Mouse (Mus musculus): ENCODE results near the gene Clpb.

The Clpb gene

DNA sequence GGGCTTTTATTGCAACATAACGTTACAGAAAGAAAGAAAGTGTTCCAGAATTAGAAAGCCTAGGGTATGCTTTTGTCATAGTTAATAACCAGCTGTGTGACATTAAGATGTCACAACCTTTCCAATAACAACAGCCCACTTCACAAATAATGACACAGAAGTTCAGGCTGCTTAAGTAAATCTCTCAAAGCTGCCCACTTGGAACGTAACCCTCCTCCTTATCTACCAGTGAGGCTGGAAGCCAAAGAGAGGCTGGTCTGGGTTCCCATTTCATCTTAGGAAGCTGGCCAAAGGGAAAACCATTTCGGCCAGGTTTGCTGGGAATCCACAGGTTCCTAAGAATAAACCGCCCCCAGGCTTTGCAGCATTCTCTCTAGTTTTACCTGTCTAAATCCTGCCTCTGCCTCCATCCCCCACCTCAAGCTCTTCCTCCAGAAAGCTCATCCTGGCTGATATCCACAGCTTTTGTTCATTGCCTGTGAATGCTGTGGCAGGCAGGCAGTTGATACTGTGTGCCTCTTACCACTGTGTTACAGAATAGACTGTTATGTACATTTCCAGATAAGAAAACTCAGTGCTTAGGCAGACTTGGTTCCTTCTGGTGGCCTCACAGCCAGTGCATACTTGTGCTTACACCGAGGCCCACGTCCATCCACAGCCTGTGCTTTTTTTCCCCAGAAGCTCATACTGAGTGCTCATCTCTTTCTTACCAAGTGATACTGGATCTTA lies 12.8 kb downstream of the Clpb start:
- DNase-seq, result peak in 1 of 2 experiments; percentile 21

- DNase-seq, result no peak
Observed at GRCm38 (mm10) chr7:101676762-101677308, 13.4 kb downstream of the Clpb start.

DNA sequence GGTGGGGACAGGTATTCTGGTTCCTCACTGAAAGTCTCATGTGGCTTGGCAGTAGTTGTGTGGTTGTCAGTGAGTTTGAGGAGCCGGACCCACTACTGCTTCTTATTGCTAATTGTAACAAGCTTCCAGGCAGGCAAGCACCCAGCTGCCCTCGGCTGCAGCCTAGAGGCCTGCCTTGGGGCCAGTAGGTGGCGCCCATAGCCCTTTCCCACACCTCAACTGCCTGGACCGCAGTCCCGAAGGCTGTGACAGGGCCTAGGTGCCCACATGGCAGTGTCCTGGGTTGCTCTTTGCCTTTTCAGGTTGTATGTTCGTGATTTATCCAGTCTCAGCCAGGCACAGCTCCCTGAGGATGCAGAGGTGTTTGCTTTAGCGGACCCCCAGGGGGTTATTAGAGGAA lies 16.2 kb downstream of the Clpb start:
- peak; percentile 91 to 92 for DNase-seq

DNA sequence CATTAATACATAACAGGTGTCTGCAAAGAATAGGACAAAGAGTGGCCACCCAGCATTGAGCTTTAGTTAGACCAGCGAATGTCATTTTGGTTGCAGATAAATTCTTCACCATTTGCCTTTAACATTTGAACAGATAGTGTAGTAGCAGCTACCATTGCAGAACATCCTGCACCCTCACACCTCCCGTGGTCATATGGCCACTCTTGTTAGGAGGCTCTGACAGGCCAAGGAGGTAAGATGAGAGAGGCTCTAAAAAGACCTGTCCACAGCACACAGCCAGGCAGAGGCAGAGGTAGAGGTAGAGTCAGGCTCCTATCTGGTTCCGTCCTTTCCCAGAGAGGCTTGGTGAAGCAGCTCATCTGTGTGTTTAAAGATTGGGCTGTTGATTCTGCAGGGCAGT lies 17.5 kb downstream of the Clpb start:
- no peak for DNase-seq

GRCm38 (mm10) chr7:101681565-101682071 lies 18.2 kb downstream of the Clpb start:
- no peak for DNase-seq

GRCm38 (mm10) chr7:101682886-101683285 lies 19.5 kb downstream of the Clpb start:
- DNase-seq, result no peak

DNA sequence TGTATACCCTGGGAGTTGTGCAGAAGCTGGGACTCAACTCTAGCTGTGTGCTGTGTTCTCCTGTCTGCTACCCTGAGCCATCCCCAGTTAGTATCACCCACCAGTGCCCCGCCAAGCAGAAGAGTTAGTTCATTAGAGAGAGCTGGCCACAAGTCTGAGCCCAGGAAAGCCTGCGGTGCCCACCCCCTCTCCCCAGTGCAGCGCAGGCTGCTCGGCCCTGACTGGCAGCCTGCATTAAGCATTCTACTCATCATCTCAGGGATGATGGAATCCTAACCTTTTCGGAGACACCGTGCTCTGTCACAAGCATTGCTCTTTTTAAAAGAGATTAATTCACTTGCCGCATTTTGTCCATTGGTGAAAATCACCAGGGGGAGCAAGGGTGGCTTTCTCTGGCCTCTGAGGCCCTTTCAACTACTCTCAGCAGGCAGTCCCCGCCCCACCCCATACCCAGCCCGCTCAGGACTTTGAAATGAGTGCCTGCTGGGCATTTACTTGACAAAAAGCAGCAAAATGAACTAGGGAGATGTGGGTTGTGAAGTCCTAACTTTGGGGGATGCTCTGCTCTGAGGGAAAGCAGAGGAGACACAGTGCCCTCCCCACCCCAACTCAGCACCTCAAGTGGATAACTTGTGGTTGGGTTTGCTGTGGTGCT lies 20.7 kb downstream of the Clpb start:
- no peak for DNase-seq

- DNase-seq, result no peak
Observed at GRCm38 (mm10) chr7:101684671-101685070, 21.2 kb downstream of the Clpb start.

GRCm38 (mm10) chr7:101687144-101687543 lies 23.7 kb downstream of the Clpb start:
- no peak for DNase-seq

DNA sequence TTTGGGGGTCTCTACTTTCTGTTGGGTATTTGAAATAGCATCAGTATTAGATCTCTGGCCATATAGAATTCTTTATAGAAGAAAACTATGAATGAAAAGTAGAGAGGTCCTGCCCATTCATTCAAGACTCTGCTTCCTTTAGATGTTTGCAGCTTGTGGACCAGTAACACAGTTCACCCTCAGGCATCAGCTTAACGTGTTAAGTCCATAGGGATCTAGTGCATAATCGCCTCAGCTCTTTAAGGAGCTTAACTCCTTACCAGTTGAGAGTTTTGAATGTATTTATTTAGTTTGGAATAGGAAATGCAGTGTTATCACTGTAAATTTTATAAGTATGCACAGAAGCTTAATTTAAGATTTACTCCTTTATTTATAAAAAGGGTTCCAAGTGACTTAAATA lies 27.0 kb downstream of the Clpb start:
- no peak for DNase-seq

DNA sequence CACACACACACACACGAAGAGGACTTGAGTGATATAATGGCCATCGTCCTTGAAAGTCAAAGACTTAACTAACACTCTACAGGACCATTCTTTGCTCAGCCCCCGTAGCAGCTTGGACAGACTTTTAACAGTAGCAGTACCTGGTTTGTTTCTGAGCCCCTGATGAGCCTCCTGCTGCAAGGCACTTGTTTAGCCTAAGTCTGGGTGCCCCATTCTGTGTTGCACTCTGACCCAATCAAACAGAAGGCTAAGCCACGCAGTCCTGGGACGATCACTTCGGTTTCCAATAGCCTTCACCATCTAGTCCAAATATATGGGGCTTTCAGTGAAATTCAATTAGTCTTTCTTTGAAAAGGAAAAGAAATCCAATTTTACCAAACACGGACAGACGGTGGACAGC lies 28.4 kb downstream of the Clpb start:
- DNase-seq, result no peak

GRCm38 (mm10) chr7:101692446-101692845 lies 29.0 kb downstream of the Clpb start:
- no peak for DNase-seq

DNA sequence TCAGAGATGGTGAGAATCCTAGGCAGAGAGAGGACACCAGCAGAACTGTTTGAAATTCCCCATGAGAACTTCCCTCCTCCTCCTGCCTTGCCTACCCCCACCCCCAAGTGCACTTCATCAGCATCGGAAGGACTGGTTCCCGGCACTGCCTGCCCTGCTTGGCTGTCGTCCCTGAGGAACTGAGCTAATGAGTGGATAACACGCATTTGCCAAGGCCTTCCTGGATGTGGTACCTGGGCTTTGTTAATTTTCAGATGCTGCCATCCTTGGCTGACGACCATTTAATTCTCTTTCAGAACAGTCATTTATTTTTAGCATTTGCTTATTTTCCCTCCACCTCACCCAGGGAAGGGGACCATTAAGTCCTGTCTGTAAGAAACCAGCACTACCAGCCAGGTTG lies 32.0 kb downstream of the Clpb start:
- DNase-seq, result peak; percentile 34 to 46

DNA sequence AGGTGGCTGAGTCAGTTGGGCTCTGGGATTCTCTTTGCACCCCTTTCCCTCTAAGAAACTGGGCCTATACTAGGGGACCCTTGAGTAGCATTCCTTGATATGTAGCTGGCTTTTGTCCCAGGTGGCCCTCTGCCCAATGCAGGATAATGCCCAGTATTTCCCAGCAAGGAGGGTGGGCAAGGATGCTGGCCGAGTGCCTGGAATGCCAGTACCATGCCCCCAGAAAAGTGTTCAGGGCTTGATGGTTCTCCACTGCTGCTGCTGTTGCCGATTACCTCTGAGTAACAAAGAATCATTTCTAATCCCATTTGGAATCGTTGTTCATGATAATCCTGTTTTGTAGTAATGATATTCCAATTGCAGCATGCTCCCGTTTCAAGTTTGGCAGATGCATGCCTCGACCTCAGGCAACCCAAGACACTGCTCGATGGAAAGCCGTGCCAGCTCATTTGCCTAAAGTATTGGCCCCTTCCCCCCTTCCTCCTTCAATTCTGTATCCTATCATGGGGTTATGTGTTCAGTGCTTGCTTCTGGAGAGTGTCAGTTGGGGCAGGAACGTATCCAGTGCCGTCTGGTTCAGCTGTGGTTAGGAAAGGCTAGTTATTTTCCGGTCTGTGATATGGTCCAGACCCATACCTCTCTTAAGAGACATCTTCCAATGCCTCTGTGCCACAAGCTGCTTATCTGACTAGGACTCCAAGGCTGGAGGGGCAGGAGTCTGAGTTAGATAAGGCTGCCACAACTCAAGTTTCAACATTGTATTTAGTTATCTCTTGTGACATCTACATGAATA lies 33.7 kb downstream of the Clpb start:
- peak; percentile 84 to 89 for DNase-seq

DNA sequence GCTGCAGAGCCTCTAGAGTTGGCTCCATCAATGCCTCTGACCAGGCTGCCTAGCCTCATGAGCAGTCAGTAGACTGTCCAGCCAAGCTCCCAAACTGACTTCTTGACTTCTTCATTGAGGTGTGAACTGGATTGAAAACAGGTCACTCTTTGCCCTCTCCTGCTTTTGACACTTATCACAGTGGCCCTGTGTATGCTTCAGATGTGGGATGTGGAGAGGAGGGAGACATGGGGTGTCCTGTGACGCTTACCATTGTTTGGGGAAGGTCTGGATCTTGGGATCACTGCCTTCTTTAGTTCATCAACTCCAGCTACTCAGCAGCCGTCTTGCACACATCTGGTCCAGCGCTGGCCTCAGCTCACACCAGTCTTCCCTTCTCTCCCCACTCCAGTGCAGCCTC lies 36.9 kb downstream of the Clpb start:
- DNase-seq, result no peak

DNA sequence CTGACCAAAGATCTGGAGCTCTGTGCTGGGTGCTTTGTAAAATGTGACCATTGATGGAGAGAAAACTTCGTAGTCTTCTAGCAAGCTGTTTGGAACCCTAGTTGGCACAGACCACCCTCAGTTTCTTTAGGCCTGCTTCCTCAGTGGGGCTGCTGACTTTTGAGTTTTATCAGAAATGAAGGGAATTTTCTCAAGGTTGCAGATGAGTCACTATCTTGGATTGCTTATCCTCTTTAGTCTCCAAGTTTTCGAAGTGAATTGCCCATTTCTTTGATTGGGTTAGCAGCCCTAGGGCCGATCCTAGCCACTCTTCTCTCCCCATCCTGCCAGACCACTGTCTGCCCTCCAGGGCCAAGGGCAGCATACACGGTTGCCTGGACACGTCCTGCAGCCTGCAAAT lies 39.3 kb downstream of the Clpb start:
- no peak for DNase-seq

DNA sequence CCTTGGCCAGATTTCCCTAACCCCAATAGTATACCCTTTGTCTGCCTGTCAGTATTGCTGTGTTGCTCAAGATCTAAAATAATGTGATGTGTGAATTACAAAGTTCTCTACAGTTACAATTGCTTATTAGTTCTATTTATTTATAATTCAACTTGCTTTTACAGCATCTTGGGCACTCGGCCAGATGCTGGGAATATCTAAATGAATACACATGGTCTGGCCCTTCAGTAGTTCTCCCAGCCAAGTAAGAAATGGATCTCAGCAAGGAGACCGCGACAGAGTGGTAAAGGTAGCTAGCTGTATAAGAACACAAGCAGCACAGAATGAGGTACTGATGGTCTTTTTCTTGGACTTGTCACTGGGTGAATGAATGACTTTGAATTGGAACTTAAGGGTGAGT lies 46.2 kb downstream of the Clpb start:
- no peak for DNase-seq

DNA sequence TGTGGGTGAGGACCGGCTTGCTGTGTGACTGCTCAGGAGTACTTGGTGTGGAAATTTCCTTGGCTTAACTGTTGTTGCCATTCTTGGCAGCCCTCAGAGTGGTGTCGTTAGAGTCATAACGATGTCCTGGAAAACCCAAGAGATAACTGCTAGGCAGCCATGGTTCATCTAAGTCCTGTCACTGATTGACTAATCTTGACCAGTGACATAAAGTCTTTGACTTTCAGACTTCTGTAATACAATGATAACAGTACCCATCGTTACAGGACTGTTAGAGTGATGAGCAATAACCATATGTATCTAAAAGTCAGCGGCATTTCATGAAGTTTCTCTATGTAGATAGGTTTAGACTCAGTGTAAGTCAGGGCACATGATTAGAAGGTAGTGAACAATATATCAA lies 46.8 kb downstream of the Clpb start:
- DNase-seq, result no peak

DNA sequence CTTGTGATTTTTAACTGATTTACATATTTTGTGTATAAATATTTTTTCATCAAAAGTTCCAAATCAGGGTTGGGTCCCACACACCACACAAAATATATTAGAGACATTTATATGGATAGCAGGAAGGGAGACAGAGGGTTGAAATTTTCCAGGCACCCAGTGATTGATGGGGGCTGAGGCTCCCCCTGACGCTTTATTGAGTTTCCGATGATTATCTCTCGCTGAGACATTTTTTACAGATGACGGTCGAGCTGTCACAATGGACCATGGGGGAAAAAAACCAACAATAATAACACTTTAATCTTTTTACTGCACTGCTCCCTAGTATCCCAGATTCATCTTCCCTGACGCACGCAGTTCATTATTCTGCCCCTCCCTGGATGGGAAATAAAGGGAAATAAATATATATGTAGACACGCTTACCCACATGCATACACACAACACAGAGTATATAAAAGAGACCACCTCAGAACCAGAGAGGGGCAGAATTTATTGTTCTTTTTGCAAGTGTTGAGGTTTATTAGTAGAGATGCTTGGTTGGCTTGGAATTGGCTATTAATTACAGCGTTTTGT lies 50.5 kb downstream of the Clpb start:
- DNase-seq, result no peak

- DNase-seq, result no peak
Observed at GRCm38 (mm10) chr7:101715041-101715551, 51.7 kb downstream of the Clpb start.

- DNase-seq, result no peak
Observed at GRCm38 (mm10) chr7:101720356-101720755, 56.9 kb downstream of the Clpb start.

DNA sequence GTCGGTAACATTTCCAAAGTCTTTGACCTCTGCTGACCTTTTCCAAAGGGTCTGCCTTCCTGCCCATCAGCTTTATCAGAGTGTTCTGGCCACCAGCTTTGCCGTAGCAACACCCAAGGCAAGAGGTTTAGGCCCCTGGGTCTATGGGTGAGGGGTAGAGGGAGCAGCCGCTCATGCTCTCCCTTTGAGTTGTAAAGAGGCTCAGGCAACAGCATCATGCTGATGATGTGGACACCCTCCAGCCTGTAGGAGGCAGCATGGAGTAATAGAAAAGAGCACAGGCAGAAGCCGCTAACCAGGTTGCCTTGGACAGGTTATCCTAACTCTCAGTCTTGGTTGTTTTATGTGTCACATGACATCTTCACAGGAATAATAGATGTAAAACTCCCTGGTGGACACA lies 61.6 kb downstream of the Clpb start:
- peak; percentile 69 to 70 for DNase-seq

GRCm38 (mm10) chr7:101726980-101727379 lies 63.5 kb downstream of the Clpb start:
- no peak for DNase-seq

Data from cerebellum, postnatal 10 days (tissue).